Mouse (Mus musculus) mature B cell (primary cell): ENCODE results near the gene Plin5.
"Not testable (repeated sequence)": the region's sequence is repeated elsewhere in the genome, so short reads cannot be mapped to it uniquely, and the experiment has no call there.

Experiments used
- in situ Hi-C: fragments of 300-500 bp; cut with MboI; formaldehyde crosslinking; loops from 2 replicates; pipeline ENCODE4 v1.14.3; 2019

Gene Plin5

DNA sequence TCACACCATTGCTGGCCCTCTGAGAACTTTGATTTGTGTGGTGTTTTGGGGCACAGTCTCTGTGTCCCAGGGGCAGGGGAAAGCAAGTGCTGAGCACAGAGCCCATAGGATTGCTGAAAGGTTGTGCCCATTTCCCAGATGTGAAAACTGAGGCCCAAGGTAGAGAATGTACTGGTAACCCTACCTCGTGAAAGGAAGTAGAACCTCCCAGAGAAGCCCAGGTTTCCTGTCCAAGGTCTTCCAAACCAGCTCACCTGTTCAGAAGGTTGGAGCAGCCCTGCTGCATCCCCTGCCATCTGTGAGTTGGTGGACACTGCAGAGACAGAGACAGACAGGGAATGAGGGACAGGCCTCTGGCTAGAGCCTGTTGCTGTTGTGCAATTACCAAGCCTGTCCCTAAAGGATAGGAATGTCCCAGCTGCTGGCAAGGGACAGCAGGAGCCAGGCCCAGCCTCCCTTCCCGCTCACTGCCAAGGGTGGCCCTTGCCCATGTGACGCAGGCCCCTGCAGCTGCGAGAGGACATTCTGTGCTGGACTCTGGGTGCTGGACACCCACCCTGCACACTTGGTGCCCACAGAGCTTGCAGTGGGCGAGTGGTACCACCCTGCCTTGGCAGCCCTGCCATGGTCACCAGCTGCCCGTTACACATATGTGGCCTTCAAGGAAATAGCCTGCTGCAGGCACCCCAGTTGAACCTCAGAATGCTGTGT lies 8.9 kb downstream of the Plin5 start:
- in situ Hi-C loops = no loop called here

DNA sequence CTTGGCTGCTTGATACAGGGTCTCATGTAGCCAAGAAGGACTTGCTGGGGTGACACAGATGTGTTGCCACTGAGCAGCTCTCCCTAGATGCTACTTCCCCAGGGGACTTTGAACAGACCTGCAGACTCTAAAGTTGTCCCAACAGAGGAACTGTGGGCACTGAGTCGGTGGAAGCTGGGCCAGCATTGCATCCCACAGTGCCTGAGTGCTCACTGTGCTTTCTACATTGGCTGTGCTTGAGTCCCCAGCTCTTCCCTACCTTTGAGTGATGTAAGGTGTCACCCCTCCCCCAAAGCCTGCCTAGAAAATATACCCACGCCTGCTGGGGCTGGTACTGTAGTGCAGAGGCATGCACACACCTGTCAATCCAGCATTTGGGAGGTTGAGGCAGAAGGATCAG lies 9.7 kb downstream of the Plin5 start:
- in situ Hi-C loops = no loop called here

DNA sequence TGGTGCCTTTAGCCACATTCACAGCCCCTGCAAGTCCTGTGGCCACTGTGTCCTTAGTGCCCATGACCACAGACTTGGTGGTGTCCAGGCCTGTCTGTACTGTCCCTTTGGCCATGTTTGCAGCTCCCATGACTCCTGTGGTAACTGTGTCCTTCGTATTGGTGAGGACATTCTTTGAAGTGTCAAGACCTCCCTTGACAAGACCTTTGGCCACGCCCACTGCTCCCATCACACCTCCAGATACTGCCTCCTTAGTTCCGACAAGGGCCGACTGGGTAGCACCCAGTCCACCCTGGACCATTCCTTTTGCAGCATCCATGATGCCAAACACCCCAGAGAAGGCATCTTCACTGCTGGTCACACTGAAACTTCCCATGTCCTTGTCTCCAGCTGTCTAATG lies 10.4 kb downstream of the Plin5 start:
- in situ Hi-C loops = no loop called here

DNA sequence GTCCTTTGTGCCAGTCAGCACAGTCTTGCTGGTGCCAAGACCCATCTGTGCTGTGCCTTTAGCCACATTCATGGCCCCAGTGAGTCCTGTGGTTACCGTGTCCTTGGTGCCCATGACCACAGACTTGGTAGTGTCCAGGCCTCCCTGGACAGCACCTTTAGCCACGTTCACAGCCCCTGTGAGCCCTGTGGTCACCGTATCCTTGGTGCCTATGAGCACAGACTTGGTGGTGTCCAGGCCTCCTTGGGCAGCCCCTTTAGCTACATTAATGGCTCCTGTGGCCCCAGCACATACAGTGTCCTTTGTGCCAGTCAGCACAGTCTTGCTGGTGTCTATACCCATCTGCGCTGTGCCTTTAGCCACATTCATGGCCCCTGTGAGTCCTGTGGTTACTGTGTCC lies 11.0 kb downstream of the Plin5 start:
- in situ Hi-C loops = not testable (repeated sequence)

DNA sequence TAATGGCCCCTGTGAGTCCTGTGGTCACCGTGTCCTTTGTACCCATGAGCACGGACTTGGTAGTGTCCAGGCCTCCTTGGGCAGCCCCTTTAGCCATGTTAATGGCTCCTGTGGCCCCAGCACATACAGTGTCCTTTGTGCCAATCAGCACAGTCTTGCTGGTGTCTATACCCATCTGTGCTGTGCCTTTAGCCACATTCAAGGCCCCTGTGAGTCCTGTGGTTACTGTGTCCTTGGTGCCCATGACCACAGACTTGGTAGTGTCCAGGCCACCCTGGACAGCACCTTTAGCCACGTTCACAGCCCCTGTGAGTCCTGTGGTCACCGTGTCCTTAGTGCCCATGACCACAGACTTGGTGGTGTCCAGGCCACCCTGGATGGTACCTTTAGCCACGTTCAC lies 12.6 kb downstream of the Plin5 start:
- in situ Hi-C loops = not testable (repeated sequence)

DNA sequence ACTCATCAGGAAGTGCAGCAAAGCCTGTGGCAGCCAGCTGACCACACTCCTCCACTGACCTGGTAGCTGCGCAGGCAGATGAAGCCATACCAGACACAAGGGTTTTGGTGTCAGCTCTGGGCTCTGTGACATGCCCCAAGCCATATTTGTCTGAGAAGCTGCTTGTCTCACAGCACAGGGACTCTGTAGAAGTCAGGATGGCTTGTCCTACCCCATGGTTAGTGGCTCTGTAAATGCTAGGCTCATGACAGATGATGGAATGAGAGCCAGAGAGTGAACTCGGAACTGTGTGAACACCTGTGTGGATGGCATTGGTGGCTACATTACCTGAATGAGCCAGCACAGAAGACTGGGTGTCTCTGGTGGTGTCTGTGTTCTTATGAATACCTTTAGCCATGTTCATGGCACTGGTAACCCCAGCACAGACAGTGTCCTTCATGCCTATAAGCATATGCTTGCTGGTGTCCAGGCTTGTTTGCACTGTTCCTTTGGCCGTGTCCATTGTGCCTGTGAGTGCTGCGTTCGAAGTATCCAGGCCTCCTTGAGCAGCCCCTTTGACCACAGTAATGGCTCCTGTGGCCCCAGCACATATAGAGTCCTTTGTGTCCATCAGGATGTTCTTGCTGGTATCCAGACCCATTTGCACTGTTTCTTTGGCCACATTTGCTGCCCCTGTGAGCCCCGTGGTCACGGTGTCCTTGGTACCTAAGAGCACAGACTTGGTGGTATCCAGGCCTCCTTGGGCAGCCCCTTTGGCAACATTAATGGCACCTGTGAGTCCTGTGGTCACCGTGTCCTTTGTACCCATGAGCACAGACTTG lies 13.7 kb downstream of the Plin5 start:
- in situ Hi-C loops = no loop called here

DNA sequence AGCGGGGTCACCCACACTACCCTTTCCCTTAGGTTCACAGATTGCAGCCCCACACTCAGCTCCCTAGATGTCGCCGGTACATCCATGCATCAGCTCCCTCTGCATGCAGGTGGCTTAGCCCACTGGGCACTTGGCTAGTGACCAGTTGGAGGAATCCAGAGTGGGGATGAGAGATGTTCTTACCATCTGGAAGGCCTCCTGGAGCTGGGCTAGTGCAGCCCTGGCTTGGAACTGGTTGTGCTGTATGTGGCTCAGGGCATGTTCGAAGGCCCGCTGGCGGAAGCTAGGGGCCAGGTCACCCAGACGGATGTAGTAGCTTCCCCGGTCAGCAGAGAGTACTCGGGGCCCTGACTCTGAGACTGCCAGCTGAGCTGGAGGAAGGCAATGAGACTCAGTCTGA lies 14.5 kb downstream of the Plin5 start:
- in situ Hi-C loops = no loop called here

DNA sequence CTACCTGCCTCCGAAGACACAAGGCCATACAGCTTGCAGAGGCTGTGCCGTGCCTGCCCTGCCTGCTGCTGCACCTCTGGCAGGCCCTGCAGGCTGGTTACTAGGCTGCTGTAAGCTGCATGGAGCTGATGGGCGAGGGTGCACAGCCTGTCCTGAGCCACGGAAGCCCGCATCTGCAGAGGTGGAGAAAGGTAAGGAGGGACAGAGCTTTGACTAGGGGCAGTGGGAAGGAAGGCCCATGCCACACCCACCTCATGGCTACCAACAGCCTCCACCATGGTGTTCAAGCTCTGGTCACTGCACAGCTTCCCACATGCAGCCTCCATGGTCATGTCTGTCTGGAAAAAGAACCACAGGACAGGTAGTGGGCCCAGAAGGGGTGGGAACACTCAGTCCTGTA lies 15.2 kb downstream of the Plin5 start:
- in situ Hi-C loops = no loop called here

DNA sequence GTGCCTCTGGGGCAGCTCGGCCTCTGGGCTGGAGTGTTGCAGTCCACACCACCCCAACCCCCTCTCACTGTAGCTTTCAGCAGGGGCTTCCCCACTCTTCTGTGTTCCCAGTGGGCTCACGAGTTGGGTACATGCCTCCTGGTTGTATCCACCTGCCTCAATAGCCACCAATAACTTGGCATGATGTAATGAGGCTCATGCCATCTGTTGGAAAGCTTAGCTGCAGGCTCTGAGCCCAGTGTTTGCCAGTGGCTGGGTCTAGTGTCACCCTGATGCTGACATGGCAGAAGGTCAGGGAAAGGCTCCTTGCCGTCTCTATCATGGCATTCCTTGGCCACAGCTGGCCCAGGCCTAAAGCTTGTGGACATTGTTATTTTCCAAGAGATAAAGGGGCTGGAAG lies 16.6 kb downstream of the Plin5 start:
- in situ Hi-C loops = no loop called here

DNA sequence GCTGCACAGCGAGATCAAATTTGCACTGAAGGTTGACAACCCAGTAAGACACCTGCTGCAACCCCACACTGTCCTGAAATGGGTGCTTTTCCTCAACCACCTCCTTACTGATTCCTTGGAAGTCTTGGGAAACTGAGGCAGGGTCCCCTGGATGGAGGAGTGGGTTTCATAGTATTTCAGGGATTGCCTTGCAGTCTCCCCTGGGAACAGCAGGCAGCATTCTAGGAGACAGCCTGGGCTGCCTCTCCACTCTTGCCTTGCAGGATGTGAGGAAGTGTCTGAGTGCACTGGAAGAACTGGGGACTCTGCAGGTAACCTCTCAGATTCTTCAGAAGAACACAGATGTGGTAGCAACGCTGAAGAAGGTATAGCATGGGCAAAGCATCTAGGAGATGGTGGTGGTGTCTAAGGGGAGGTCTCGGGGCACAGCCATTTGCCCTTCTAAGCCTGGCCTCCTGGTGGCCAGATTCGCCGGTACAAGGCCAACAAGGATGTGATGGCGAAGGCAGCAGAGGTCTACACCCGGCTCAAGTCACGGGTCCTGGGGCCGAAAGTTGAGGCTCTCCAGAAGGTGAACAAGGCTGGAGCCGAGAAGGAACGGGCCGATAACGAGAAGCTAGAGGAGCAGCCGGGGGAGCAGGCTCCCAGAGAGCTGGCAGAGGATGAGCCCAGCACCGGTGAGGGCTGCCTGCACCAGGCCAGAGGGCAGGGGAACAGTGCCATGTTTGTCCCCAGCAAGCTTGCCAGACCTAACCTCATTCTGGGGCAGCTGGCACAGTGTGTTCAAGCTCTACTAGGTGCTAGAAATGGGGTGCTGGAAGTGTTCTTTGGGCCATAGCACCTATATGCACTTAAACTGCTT lies 18.5 kb downstream of the Plin5 start:
- in situ Hi-C loops = no loop called here

DNA sequence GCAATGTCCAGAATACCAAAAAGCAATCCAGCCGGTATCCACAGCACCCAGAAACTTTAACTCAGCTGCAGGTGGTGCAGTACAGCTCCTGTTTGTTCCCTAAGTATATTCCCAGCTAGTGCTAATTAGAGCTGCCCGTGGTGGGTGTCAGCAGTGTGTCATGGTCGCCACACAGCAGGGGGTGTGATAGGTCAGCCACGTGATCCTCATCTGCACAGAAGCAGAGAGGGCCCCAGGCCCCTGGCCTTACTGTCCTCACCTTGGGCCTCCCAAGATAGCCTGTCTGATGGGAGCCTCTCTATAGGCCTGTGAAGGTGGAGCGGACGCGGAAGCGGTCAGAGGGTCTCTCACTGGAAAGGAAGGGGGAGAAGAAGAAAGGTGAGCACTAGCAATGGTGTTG lies 19.2 kb downstream of the Plin5 start:
- in situ Hi-C loops = no loop called here

DNA sequence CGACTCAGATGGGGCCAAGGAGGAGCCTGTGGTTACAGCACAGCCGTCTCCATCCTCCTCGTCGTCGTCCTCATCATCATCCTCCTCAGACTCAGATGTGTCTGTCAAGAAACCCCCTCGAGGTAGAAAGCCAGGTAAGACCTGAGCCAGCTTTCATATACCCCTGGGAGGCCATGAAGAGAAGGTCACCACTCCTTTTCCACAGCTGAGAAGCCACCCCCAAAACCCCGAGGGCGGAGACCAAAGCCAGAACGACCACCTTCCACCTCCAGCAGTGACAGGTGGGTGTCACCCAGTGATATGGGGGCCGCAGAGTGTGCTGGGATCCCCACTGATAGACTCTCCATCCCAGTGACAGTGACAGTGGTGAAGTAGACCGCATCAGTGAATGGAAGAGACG lies 20.5 kb downstream of the Plin5 start:
- in situ Hi-C loops = no loop called here

DNA sequence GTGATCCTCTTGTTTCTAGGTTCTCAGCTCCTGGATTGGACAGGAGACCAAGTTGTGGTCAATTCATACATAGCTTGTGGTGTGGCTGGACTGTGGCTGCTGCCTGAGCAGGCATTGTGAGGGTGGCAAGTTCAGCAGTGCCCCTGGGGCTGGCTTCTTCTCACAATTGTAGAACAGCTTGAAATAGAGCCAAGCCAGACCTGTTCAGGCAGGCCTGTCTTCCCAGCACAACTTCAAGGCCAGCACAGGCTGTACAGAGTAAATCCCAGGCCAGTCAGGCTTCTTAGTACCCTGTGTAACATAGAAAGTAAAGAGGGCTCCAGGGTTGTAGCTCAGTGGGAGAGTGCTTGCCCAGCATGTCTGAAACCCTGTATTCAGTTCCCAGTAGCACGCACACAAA lies 24.6 kb downstream of the Plin5 start:
- in situ Hi-C loops = no loop called here

DNA sequence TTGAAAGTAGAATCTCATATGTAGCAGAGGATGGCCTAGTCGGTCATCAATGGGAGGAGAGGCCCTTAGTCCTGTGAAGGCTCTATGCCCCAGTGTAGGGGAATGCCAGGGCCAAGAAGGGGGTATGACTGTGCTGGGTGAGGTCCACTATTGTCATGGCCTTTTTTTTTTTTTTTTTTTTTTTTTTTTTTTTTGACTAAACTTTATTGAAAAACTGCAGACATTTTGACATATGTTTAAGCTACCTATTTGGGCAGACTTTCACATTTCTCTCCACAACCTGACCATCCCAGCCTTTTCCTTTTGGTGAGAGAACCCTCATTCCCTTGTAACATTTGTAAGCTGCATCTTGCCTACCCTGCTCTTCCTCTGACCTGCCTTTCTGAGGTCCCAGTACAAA lies 25.1 kb downstream of the Plin5 start:
- in situ Hi-C loops = no loop called here

DNA sequence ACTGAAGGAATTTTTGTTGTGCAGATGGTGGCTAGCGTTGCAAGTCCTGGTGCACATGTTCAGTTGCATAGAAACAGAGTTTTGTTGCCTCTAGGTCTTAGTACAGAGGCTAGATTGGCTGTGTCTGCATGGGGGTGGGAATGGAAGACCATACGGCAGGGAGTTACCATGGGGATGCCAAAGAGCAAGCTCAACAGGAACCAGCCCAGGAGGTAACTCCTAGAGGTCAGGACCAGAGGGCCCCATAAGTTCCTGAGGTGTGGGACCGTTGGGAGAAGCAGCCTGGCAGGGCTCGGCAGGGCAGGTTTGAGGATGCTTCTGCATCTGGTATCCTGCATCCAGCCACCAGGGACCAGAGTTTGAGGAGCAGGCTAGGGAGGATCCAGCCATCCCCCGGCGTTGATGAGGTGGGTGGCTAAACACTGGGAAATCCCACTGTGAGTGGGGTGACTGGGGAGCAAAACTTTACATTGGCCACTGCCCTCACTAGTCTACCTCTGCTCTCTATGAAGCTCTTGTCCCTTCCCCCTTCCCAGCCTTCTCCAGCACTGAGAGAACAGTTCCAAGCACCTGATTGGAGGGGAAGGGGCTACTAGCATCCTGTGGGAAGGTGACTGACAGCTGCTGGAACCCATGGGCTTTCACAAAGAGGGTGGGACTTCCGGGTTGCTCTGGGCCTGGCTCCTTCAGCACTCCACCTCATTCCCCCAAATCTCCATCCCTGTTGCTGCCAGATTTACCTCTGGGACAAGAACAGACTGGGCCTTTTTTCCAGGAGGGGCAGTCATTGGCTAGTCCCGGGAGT lies 36.4 kb downstream of the Plin5 start:
- in situ Hi-C loops = no loop called here

DNA sequence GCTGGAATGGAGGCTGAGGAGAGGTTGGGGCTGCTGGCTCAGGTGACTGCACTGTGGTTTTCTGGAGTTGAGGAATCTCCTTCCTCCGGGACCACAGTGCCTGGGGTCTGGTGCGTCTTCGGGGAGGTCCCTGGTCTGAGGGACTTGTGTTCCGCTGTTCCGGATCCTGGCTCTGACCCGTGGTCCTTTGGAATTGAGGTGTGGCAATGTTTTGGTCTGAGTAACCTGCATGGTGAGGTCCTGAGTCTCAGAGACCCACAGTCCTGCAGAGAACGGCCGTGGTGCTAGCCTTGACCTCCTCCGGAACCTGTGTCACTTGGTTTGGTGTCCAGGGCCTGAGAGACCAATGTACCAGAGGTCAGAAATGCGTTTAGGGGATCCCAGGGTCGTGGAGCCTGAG lies 37.5 kb downstream of the Plin5 start:
- in situ Hi-C loops = no loop called here

DNA sequence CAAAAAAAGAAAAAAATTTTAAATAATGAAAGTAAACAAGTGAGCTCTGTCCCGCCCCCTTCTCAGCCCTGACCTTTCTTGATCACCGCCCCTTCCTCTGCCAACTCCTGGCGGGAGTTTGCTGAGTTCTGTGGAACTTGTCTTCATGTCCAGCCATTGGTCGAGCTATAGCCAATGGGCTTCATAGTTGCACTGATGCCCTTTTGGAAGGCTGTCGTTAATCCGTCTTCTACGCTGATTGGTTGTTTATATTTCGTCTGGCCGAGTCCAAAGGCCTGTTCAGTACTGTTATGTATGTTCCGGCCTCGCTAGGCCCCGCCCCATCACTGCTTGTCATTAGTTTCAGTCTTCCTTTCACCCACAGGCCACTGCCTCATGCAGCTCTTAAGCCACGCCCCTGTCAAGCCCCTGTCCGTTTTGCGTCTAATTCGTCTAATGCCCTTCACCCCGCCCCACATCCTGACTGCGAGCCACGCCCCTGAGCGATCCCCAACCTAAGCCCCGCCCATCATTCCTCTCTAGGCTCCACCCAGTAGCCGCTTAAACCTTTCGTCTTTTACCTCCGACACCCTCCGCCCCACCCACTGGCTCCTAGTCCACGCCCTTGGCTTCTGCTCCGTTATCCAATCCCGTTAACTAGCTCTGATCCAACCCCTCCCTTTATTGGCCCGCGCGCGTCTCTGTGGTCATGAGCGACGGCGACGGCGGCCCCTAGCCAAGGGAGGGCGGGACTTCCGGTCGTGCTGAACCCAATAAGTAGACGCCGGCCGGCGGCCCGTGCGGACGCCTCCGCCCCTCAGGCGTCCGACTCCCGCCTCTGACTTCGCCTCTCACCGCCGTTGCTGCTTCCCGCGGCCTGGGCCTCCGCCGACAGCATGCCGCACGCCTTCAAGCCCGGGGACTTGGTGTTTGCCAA lies 38.3 kb downstream of the Plin5 start, which contains the start of gene Hdgfl2:
Hdgfl2 (plus strand) TSS at position 755 of the 916 bp plus-strand sequence.
- in situ Hi-C loops = no loop called here

DNA sequence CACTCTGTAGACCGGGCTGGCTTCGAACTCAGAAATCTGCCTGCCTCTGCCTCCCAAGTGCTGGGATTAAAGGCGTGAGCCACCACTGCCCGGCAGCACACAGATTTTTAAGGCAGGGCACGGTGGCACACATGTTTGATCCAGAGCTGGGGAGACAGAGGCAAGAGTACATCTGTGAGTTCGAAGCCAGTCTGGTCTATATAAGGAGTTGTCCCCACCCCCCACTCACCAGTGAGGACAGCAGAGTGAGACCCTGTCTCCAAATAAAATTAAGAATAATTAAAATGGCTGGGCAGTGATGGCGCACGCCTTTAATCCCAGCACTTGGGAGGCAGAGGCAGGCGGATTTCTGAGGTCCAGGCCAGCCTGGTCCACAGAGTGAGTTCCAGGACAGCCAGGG lies 39.0 kb downstream of the Plin5 start:
- in situ Hi-C loops = not testable (repeated sequence)

DNA sequence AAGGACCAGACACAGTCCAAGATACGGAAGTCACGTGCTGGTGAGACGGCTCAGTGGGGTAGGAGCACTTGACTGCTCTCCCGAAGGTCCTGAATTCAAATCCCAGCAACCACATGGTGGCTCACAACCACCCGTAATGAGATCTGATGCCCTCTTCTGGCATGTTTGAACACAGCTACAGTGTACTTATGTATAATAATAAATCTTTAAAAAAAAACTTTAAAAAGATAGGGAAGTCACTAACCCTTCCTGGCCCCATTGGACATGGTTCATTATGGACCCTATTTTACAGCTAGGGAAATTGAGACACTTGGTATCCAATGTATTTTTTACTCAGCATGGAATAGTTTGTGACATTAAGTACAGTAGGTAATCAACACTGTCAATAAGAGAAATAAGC lies 39.9 kb downstream of the Plin5 start:
- in situ Hi-C loops = no loop called here

DNA sequence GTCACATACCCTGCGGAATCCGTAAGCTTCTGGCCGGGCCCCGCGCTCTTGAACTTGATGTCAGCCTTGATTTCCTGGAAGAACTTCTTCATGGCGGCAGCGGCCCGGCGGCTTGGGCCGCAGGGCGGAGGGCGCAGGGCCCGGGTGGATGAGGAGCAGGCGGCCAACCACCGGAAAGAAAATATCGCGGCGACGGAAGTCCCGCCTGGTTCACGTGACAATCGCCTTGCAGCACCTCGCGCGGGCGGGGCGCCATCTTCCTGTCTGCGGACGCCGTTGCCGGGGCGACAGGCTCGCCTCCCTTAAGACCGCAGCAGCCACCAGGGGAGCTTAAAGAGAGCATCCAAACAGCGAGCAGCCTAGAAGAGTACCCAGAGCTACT lies 42.6 kb downstream of the Plin5 start, which contains the start of gene Ubxn6:
Ubxn6 (minus strand) TSS at position 202 of the 382 bp plus-strand sequence.
- in situ Hi-C loops = no loop called here
